Mouse (Mus musculus) frontal cortex, adult 2 months (tissue): ENCODE results near the gene Gm29564. TPM values are rescaled to one million over a fixed set of nuclear protein-coding genes. Genes with fewer than 3 reads are reported as not detected.
"Not testable (repeated sequence)": the region's sequence is repeated elsewhere in the genome, so short reads cannot be mapped to it uniquely, and the experiment has no call there.

Source experiments
- DNase-seq, 2 experiments: peaks; one replicate each; pipeline ENCODE4 v3.0.0; 2022; ENCODE audit warnings: low spot score in 1 of 2; ENCODE audit errors: extremely low spot score in 1 of 2
- polyA plus RNA-seq: library from polyadenylated mRNA; depleted of rRNA; stranded (reverse); fragments of >200 nt; gene quantifications from 2 replicates; pipeline ENCODE4 v1.2.3, GENCODE M21; 2012; rRNA removed

The Gm29564 gene
- not detected in 2 replicates for polyA plus RNA-seq

- DNase-seq, result not testable (repeated sequence)
Observed at GRCm38 (mm10) chrY:78212693-78213092, at the start of gene Gm29564. TSS of gene Gm29564 (plus strand) at chrY:78212993.

Other genes with a start within 250 kb of the Gm29564 start
- gene Gm20867, start 249.8 kb upstream of the Gm29564 start, polyA plus RNA-seq, result not detected in 2 replicates